In genomic region chr7:99452859-99453258, GRCm38 (mm10) we compare ENCODE assay signal across 19 mouse cellular contexts. TPM values are rescaled to one million over a fixed set of nuclear protein-coding genes. Genes with fewer than 3 reads are reported as not detected.
"Had no signal": no experiment of that assay in that cellular context is flagged by ENCODE, and none has a peak within 500 bp of the region (broad histone marks: within the 10 kb centered on the region; RNA-seq: fewer than 3 reads in every experiment).

No protein-coding gene starts in this region.

- H3K27ac ChIP-seq: limb, embryonic 12.5 days; limb, embryonic 15.5 days; liver, embryonic 14.5 days; macrophage; neural tube, embryonic 12.5 days; neural tube, embryonic 15.5 days; stomach, embryonic 15.5 days had no signal

- H3K9me3 ChIP-seq: limb, embryonic 12.5 days; limb, embryonic 15.5 days; neural tube, embryonic 12.5 days; neural tube, embryonic 15.5 days; stomach, embryonic 15.5 days had no signal

- DNase-seq: kidney, adult 18-20 months; kidney, postnatal 36 days; left cerebral cortex, postnatal 4 days; liver, postnatal 0 days; lung, embryonic 14.5 days; midbrain, embryonic 14.5 days; retina, postnatal 1 day; right cerebral cortex, postnatal 25 days; spleen, adult 18-20 months; thymus, postnatal 25 days had no signal

- H3K4me2 ChIP-seq: limb, embryonic 12.5 days; limb, embryonic 15.5 days; liver, embryonic 11.5 days; lung, embryonic 14.5 days; neural tube, embryonic 12.5 days; neural tube, embryonic 15.5 days; stomach, embryonic 15.5 days had no signal

- H3K27me3 ChIP-seq: limb, embryonic 12.5 days; limb, embryonic 15.5 days; neural tube, embryonic 12.5 days; neural tube, embryonic 15.5 days; stomach, embryonic 15.5 days had no signal

- H3K9ac ChIP-seq: limb, embryonic 12.5 days; limb, embryonic 15.5 days; liver, embryonic 14.5 days; liver, postnatal 0 days; lung, embryonic 14.5 days; neural tube, embryonic 12.5 days; neural tube, embryonic 15.5 days; stomach, embryonic 15.5 days had no signal

- ATAC-seq: liver, postnatal 0 days; lung, postnatal 0 days had no signal

- H3K4me1 ChIP-seq: limb, embryonic 12.5 days; stomach, embryonic 15.5 days had no signal

- H3K4me3 ChIP-seq: limb, embryonic 12.5 days; limb, embryonic 15.5 days; neural tube, embryonic 12.5 days; neural tube, embryonic 15.5 days; stomach, embryonic 15.5 days had no signal

- H3K36me3 ChIP-seq: limb, embryonic 12.5 days; limb, embryonic 15.5 days; stomach, embryonic 15.5 days had no signal

RNA-seq across cellular contexts. Expression of gene Klhl35, which starts 12.9 kb away (rescaled TPM):
- polyA plus RNA-seq: macrophage had no signal
